Mouse (Mus musculus) heart, postnatal 0 days (tissue): ENCODE measurements at regions not wholly inside any gene's neighbourhood (a gene's known extent, or its start where the extent isn't known, plus 50 kb on each side); places are given as distances from the start of the nearest gene placed in this dataset.

Source experiments
- ATAC-seq: fragments of 200-750 bp; cut with Nextera tagmentation; 2 replicates; pipeline ENCODE4 v1.8.0; 2017; ENCODE audit warnings: low read depth, moderate number of reproducible peaks, moderate library complexity; ENCODE audit not compliant: insufficient read depth
- DNase-seq: peaks from one replicate; pipeline ENCODE4 v3.0.0-alpha.2; 2016; ENCODE audit warnings: low spot score
- H3K27ac ChIP-seq: fragments of 300-500 bp; sonication (generic); 2 replicates; pipeline ENCODE4 v1.5.1; 2014; ENCODE audit warnings: low read depth, mild to moderate bottlenecking
- H3K27me3 ChIP-seq: fragments of 300-500 bp; sonication (generic); 2 replicates; pipeline ENCODE4 v1.6.1; 2014; ENCODE audit warnings: low read length, mixed read lengths; ENCODE audit not compliant: control insufficient read depth, insufficient read depth
- H3K36me3 ChIP-seq: fragments of 300-500 bp; sonication (generic); replicated peaks from 2 replicates; pipeline ENCODE4 v1.6.1; 2014; ENCODE audit warnings: low read length, mixed read lengths; ENCODE audit not compliant: control insufficient read depth, insufficient read depth
- H3K4me1 ChIP-seq: fragments of 300-500 bp; sonication (generic); 2 replicates; pipeline ENCODE4 v1.6.1; 2014; ENCODE audit warnings: antibody characterized with exemption; ENCODE audit not compliant: control insufficient read depth, insufficient read depth
- H3K4me2 ChIP-seq: fragments of 300-500 bp; sonication (generic); 2 replicates; pipeline ENCODE4 v1.6.1; 2014; ENCODE audit warnings: low read depth, mild to moderate bottlenecking, low read length, moderate library complexity
- H3K4me3 ChIP-seq: fragments of 300-500 bp; sonication (generic); 2 replicates; pipeline ENCODE4 v1.5.1; 2014; ENCODE audit warnings: low read depth, low read length
- H3K9ac ChIP-seq: fragments of 300-500 bp; sonication (generic); replicated peaks from 2 replicates; pipeline ENCODE4 v1.6.1; 2014; ENCODE audit warnings: low read depth, low read length, mixed read lengths
- H3K9me3 ChIP-seq: fragments of 300-500 bp; sonication (generic); replicated peaks from 2 replicates; pipeline ENCODE4 v1.6.1; 2016; ENCODE audit warnings: low read length; ENCODE audit not compliant: control insufficient read depth
- CTCF ChIP-seq: IDR thresholded peaks from 2 replicates; pipeline ENCODE4 v1.5.1; 2016; ENCODE audit warnings: antibody characterized with exemption, control low read depth, low read depth
- EP300 ChIP-seq: IDR thresholded peaks from 2 replicates; pipeline ENCODE4 v1.6.1; 2016; ENCODE audit warnings: antibody characterized with exemption, low read depth
- WGBS: fragments of 180-500 bp; shearing (Covaris S2); extraction: QIAGEN DNeasy Blood & Tissue Kit; methylation state at CpG from one replicate; pipeline ENCODE4 v1.1.7; 2014; 5-methylcytosine and 5-hydroxymethylcytosine counted together

DNA sequence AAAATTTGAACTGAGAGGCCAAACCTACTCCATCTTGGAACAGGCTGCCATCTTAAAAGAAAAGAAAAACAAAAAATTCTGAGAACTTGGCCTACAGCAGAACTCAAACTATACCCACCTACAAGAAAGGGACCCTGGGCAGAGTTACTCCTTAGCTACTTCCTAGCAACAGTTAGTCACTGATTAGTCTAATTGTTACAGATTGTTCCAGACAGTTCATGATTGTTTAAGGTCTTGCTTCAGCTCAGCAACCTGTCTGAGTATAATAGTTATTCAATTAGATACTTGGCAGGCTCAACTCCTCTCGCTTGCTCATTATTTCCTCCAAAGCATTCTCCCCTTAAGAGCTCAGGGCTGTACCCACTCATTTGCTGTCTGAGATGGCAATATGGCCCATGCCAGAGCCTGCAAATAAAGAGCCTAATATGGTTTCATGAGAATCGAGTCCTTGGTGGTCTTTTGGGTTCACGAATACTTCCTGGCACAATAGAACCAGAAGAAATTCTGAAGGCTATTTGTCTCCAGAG lies 200.4 kb upstream of the Defb41 start:
- no peak for TF ChIP-seq EP300
- TF ChIP-seq CTCF, result no peak
- Histone ChIP-seq H3K27me3 (no peaks in the 10 kb centered on the region), H3K36me3 (no peaks in the 10 kb centered on the region), H3K9me3 (no peaks in the 10 kb centered on the region), H3K9ac (no peak overlapping the region), H3K27ac (no peak overlapping the region), H3K4me2 (no peak overlapping the region), H3K4me1 (no peaks in the 10 kb centered on the region; the same call in 1 of the 2 replicates), H3K4me3 (no peak overlapping the region)
- no peak for ATAC-seq
- no peak for DNase-seq
- 83% methylated on average over 3 of the region's 3 CpGs for WGBS

DNA sequence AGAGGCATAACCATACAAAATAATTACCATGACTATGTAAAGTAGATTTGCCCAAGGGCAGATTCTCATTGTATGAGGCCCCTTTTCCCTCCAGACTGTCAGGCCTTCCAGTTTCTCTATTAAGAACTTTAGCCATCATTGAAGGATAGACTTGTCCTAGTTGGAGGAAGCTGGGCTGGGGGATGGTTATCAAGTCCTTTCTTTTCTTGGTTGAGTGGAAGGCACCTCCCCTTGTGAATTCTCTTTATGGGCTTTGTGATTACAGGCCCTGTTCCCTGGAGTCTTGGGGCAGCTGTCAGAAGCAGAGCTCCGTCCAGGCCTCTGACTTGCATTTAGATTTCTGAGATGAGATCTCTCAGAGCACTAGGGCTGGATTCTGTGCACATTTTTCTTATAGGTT lies 198.3 kb upstream of the Defb41 start:
- Histone ChIP-seq H3K4me3 (no peak overlapping the region), H3K9me3 (no peaks in the 10 kb centered on the region), H3K4me2 (no peak overlapping the region), H3K4me1 (no peaks in the 10 kb centered on the region; the same call in 1 of the 2 replicates), H3K27me3 (no peaks in the 10 kb centered on the region), H3K36me3 (no peaks in the 10 kb centered on the region), H3K9ac (no peak overlapping the region), H3K27ac (no peak overlapping the region)
- WGBS, result 46% methylated on average over 1 of the region's 1 CpGs
- ATAC-seq, result no peak
- TF ChIP-seq CTCF, result no peak
- TF ChIP-seq EP300, result no peak
- no peak for DNase-seq

DNA sequence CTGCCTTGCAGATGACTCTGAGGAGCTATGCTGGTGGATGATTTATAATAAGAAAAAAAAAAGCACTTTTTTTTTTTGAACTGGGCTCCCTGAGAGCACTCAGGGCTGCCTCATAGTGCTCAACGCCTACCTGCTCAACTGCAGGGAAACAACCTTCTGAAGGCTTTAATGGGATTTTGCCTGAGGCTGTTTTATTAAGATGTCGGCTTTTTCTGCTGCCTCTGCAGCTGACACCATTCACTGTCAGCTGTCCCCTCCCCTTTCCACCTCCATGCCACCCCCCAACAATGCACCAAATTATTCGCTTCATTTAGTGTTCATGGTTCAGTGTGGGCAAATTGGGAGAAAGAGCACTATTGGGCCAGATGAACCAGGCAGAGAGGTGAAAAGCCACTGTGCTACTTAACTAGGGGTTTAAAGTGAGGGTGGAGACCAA lies 151.4 kb upstream of the Defb41 start:
- Histone ChIP-seq H3K9me3 (no peaks in the 10 kb centered on the region), H3K27ac (no peak overlapping the region), H3K4me2 (no peak overlapping the region), H3K4me1 (no peaks in the 10 kb centered on the region), H3K27me3 (no peaks in the 10 kb centered on the region), H3K4me3 (no peak overlapping the region), H3K36me3 (no peaks in the 10 kb centered on the region), H3K9ac (no peak overlapping the region)
- WGBS, result 48% methylated on average over 3 of the region's 3 CpGs
- ATAC-seq (no peak), DNase-seq (no peak)
- TF ChIP-seq EP300, result no peak

DNA sequence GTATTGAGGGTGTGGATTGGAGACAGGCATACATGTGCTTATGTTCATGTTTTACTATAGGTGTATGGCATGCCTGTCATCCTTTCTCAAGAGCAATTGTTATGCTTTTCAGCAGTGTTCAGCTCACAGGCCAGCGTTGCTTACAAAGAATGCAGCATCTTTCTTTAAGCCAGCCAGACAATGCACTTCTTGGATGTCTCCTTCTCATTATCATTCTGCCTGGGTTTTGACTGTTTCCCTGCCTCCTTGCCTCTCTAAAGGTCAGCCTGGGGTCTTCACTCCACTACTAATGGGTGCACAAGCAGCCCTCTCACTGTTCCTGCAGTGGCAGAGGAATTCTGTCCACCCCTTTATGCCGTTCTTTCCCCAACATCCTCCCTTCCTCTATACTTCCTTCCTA lies 150.9 kb upstream of the Defb41 start:
- H3K4me2 ChIP-seq, result no peak overlapping the region
- H3K9me3 ChIP-seq, result no peaks in the 10 kb centered on the region
- no peaks in the 10 kb centered on the region for H3K36me3 ChIP-seq
- H3K4me3 ChIP-seq, result no peak overlapping the region
- H3K9ac ChIP-seq, result no peak overlapping the region
- no peaks in the 10 kb centered on the region for H3K4me1 ChIP-seq
- no peak for ATAC-seq
- WGBS, result 65% methylated on average over 2 of the region's 2 CpGs
- no peak for DNase-seq
- H3K27ac ChIP-seq, result no peak overlapping the region
- H3K27me3 ChIP-seq, result no peaks in the 10 kb centered on the region
- TF ChIP-seq CTCF (no peak), EP300 (no peak)

DNA sequence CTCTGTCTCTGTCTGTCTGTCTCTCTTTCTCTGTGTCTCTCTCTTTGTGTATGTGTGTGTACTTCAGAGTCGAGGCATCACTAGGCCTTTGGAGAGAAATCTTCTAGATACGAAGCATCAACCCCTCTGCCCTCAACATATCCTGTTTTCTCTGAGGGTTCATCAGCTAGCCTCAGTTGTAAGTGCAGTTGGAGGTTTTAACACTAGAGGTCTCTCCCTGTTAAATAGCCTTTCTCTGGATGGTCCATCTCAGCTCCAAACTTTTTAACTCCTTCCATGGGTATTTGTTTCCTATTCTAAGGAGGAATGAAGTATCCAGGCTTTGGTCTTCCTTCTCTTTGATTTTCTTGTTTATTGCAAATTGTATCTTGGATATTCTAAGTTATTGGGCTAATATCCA lies 147.8 kb upstream of the Defb41 start:
- TF ChIP-seq EP300, result no peak
- TF ChIP-seq CTCF, result peak; percentile 25; the same call in 1 of the 2 replicates
- Histone ChIP-seq H3K27me3 (no peaks in the 10 kb centered on the region), H3K27ac (no peak overlapping the region), H3K9ac (no peak overlapping the region), H3K4me3 (no peak overlapping the region), H3K4me1 (no peaks in the 10 kb centered on the region), H3K4me2 (no peak overlapping the region), H3K36me3 (no peaks in the 10 kb centered on the region), H3K9me3 (no peaks in the 10 kb centered on the region)
- WGBS, result 41% methylated on average over 2 of the region's 2 CpGs
- ATAC-seq (no peak), DNase-seq (no peak)

DNA sequence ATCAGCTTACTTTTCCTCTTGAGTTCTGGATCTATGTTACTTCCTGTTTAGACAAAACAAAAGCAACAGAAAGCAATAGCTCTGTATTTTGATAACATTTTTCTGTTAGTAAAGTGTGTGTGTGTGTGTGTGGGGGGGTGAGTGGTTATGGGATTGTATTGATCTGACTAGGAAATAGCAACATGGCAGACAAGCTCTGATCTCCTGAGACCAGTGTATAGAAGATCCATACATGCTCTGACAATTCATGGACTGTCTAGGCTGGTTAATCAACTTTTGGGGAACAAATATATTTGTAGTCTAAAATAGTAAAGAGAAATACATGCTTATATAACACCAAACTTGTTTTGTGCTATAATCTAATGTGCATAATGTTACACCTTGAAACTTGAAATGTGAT lies 124.7 kb upstream of the Defb41 start:
- Histone ChIP-seq H3K4me2 (no peak overlapping the region), H3K27ac (no peak overlapping the region), H3K4me1 (no peaks in the 10 kb centered on the region), H3K4me3 (no peak overlapping the region), H3K9ac (no peak overlapping the region), H3K27me3 (no peaks in the 10 kb centered on the region), H3K36me3 (no peaks in the 10 kb centered on the region), H3K9me3 (no peaks in the 10 kb centered on the region)
- TF ChIP-seq EP300 (no peak), CTCF (no peak)
- DNase-seq (no peak), ATAC-seq (no peak)
